Mouse (Mus musculus) gastrocnemius, adult 2 months (tissue): ENCODE measurements around the gene Lyl1. TPM values are rescaled to one million over a fixed set of nuclear protein-coding genes. Genes with fewer than 3 reads are reported as not detected.

Experiments used
- DNase-seq: peaks from one replicate; pipeline ENCODE4 v3.0.0; 2022
- H3K27ac ChIP-seq: fragments of 200-600 bp; 2 replicates; pipeline ENCODE4 v1.8.1; 2022; ENCODE audit warnings: mild to moderate bottlenecking
- H3K4me3 ChIP-seq: fragments of 200-600 bp; 2 replicates; pipeline ENCODE4 v1.8.1; 2022; ENCODE audit warnings: mild to moderate bottlenecking, moderate library complexity
- CTCF ChIP-seq: fragments of 200-600 bp; IDR thresholded peaks from 2 replicates; pipeline ENCODE4 v1.8.1; 2022; ENCODE audit warnings: antibody characterized with exemption, mild to moderate bottlenecking, moderate library complexity
- intact Hi-C: fragments of 180-260 bp; cut with DNase I; formaldehyde crosslinking; loops from one replicate; pipeline ENCODE4 v1.15.1; 2025
- total RNA-seq, 2 experiments: library from RNA; stranded (reverse); gene quantifications; 2 replicates each; pipeline ENCODE4 v1.2.3; 2021

The Lyl1 gene
- total RNA-seq, 2 experiments from 2014 or later, result 1.1 to 1.3 TPM

- TF ChIP-seq CTCF, result no peak
- DNase-seq, result peak; percentile 19
- Histone ChIP-seq H3K4me3 (no peak overlapping the region), H3K27ac (peak overlapping the region; percentile 87)
- intact Hi-C loops, result loop anchor here (2.0 kb wide), 1 partner anchor 115 kb away; no protein-coding TSS in a partner anchor
These were observed 3.0 kb upstream of the Lyl1 start for GRCm38 (mm10) chr8:84698288-84698687.

- DNase-seq, result peak; percentile 75
- intact Hi-C loops, result loop anchor here (2.0 kb wide), 1 partner anchor 114 kb away; no protein-coding TSS in a partner anchor
- peak overlapping the region; percentile 57 for H3K4me3 ChIP-seq
These were observed 2.3 kb upstream of the Lyl1 start for GRCm38 (mm10) chr8:84698929-84699401.

GRCm38 (mm10) chr8:84699861-84700322, 1.4 kb upstream of the Lyl1 start:
- peak; percentile 75 for TF ChIP-seq CTCF
- intact Hi-C loops, result loop anchor here (2.0 to 5.0 kb wide), 2 partner anchors 37 to 113 kb away; no protein-coding TSS in a partner anchor
- H3K27ac ChIP-seq, result peak overlapping the region; percentile 87
- DNase-seq, result peak; percentile 69
- H3K4me3 ChIP-seq, result peak overlapping the region; percentile 57

More at GRCm38 (mm10) chr8:84698929-84699401, 2.3 kb upstream of the Lyl1 start:
- TF ChIP-seq CTCF, result no peak
- peak overlapping the region; percentile 87 for H3K27ac ChIP-seq

GRCm38 (mm10) chr8:84700526-84700925, 731 bp upstream of the Lyl1 start:
- no peak for DNase-seq
- peak overlapping the region; percentile 87 for H3K27ac ChIP-seq
- H3K4me3 ChIP-seq, result no peak overlapping the region; the same call in 1 of the 2 replicates
- TF ChIP-seq CTCF, result no peak
- intact Hi-C loops, result loop anchor here (5.0 kb wide), 1 partner anchor 37 kb away; no protein-coding TSS in a partner anchor

GRCm38 (mm10) chr8:84702561-84702960, 1.3 kb downstream of the Lyl1 start:
- H3K27ac ChIP-seq, result peak overlapping the region; percentile 87
- peak overlapping the region; percentile 58 for H3K4me3 ChIP-seq
- DNase-seq, result peak; percentile 35
- intact Hi-C loops, result loop anchor here (5.0 kb wide), 1 partner anchor 35 kb away; no protein-coding TSS in a partner anchor
- no peak for TF ChIP-seq CTCF

- intact Hi-C loops, result loop anchor here (5.0 kb wide), 1 partner anchor 34 kb away; no protein-coding TSS in a partner anchor
- Histone ChIP-seq H3K27ac (peak overlapping the region; percentile 87), H3K4me3 (peak overlapping the region; percentile 58)
- DNase-seq, result peak; percentile 23
- no peak for TF ChIP-seq CTCF
These were observed 1.8 kb downstream of the Lyl1 start for GRCm38 (mm10) chr8:84702963-84703465.

GRCm38 (mm10) chr8:84703466-84704249, 2.4 kb downstream of the Lyl1 start:
- intact Hi-C loops, result loop anchor here (5.0 kb wide), 1 partner anchor 34 kb away; no protein-coding TSS in a partner anchor
- Histone ChIP-seq H3K4me3 (peak overlapping the region; percentile 58), H3K27ac (peak overlapping the region; percentile 87)
- peak; percentile 28 for DNase-seq
- TF ChIP-seq CTCF, result no peak

GRCm38 (mm10) chr8:84704356-84704755, 3.1 kb downstream of the Lyl1 start:
- Histone ChIP-seq H3K27ac (peak overlapping the region; percentile 87), H3K4me3 (peak overlapping the region; percentile 58)
- intact Hi-C loops, result loop anchor here (5.0 kb wide), 1 partner anchor 33 kb away; no protein-coding TSS in a partner anchor
- TF ChIP-seq CTCF, result peak; percentile 83
- peak; percentile 90 for DNase-seq

- TF ChIP-seq CTCF, result no peak
- H3K27ac ChIP-seq, result peak overlapping the region; percentile 87
- intact Hi-C loops, result loop anchor here (5.0 kb wide), 1 partner anchor 32 kb away; no protein-coding TSS in a partner anchor
- H3K4me3 ChIP-seq, result peak overlapping the region; percentile 58
- DNase-seq, result peak; percentile 66
These were observed 3.9 kb downstream of the Lyl1 start for GRCm38 (mm10) chr8:84704867-84705831.

GRCm38 (mm10) chr8:84705960-84706359, 4.7 kb downstream of the Lyl1 start:
- intact Hi-C loops, result no loop called here
- H3K4me3 ChIP-seq, result peak overlapping the region; percentile 58
- TF ChIP-seq CTCF, result no peak
- DNase-seq, result no peak
- peak overlapping the region; percentile 87 for H3K27ac ChIP-seq

- Histone ChIP-seq H3K27ac (peak overlapping the region; percentile 87), H3K4me3 (peak overlapping the region; percentile 58)
- intact Hi-C loops, result no loop called here
- DNase-seq, result peak; percentile 79
- no peak for TF ChIP-seq CTCF
These were observed 5.5 kb downstream of the Lyl1 start for GRCm38 (mm10) chr8:84706610-84707266.
